9 mouse cellular contexts compared by ENCODE assay signal in the genomic region with DNA sequence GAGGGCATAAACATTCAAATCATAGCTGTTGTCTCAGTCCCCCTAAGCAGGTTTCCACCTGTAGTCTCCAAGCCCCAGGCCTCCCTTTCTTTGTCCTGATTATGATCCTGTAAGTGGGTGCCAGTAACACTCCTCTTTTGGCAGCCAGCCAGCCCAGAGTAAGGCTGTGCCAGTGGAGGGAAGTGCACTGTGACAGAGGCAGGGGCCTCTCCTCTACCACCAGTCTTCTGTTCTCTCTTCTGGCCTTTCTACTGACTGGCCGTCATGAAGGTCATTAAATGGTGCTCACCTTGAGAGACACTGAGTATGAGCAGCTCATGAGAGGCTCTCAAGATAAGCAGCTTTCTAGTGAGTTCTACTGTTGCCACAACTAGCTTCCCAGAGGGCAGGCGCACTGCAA.
DNase-seq lines count a peak whose midpoint lies in the region; ATAC-seq lines count a peak whose summit lies in the region.
"Had no signal": no experiment of that assay in that cellular context is flagged by ENCODE, and none has a peak within 500 bp of the region (broad histone marks: within the 10 kb centered on the region; RNA-seq: fewer than 3 reads in every experiment).

No protein-coding gene starts in this region.

- DNase-seq in heart, adult 11 months, result no peak
- peak; percentile 23 to 29 for DNase-seq in urinary bladder, postnatal 36 days (ENCODE audit: low spot score in 2 of 2)
- no peak for DNase-seq in urinary bladder, postnatal 4 days (ENCODE audit: low spot score in 2 of 2)
- peak; percentile 48 to 53 for DNase-seq in kidney, postnatal 25 days
- no peak for DNase-seq in gastrocnemius, postnatal 25 days
- DNase-seq in Muller cell, postnatal 12 days (ENCODE audit: inconsistent ontology term), result no peak
- DNase-seq: cerebellum, adult 11 months had no signal

- H3K4me2 ChIP-seq in heart, embryonic 16.5 days (ENCODE audit: low read depth, low read length), result no peak overlapping the region
- H3K4me2 ChIP-seq: lung, embryonic 15.5 days had no signal

- H3K9me3 ChIP-seq in heart, embryonic 16.5 days (replicated peaks; ENCODE audit: control insufficient read depth, low read length), result no peaks in the 10 kb centered on the region
- H3K9me3 ChIP-seq: lung, embryonic 15.5 days had no signal

- WGBS in heart, embryonic 16.5 days, result 35% methylated on average over 2 of the region's 2 CpGs

- H3K4me1 ChIP-seq in heart, embryonic 16.5 days (ENCODE audit: control insufficient read depth, insufficient read depth, low read length), result peaks cover 6% of the 10 kb centered on the region
- H3K4me1 ChIP-seq: lung, embryonic 15.5 days had no signal

- H3K9ac ChIP-seq in heart, embryonic 16.5 days (ENCODE audit: low read length), result no peak overlapping the region
- H3K9ac ChIP-seq: lung, embryonic 15.5 days had no signal

- no peaks in the 10 kb centered on the region for H3K27me3 ChIP-seq in heart, embryonic 16.5 days (ENCODE audit: control insufficient read depth, insufficient read depth, low read length)
- H3K27me3 ChIP-seq: lung, embryonic 15.5 days had no signal

- H3K27ac ChIP-seq in heart, embryonic 16.5 days (ENCODE audit: low read length), result no peak overlapping the region
- H3K27ac ChIP-seq: lung, embryonic 15.5 days had no signal

- no peak overlapping the region for H3K4me3 ChIP-seq in heart, embryonic 16.5 days (ENCODE audit: low read length)
- H3K4me3 ChIP-seq: lung, embryonic 15.5 days had no signal

- H3K36me3 ChIP-seq in heart, embryonic 16.5 days (ENCODE audit: control insufficient read depth, insufficient read depth), result no peaks in the 10 kb centered on the region
- H3K36me3 ChIP-seq: lung, embryonic 15.5 days had no signal

- peak; percentile 58; the same call in 1 of the 2 replicates for ATAC-seq in heart, embryonic 16.5 days (replicated peaks; ENCODE audit: extremely low read depth, insufficient read depth, low FRiP score)

Comparison
In these comparisons a context has a peak if more than half of its experiments do, and no peak if none do; other contexts are left out.
1. DNase-seq: peak in urinary bladder, postnatal 36 days (2 of 2) and kidney, postnatal 25 days (2 of 2); none in heart, adult 11 months (single experiment), urinary bladder, postnatal 4 days (0 of 2), gastrocnemius, postnatal 25 days (single experiment) and Muller cell, postnatal 12 days (single experiment).